In genomic region chr5:91617331-91618233, GRCm38 (mm10) we compare ENCODE assay signal across 12 mouse cellular contexts.
A peak's percentile ranks its signal among the peaks of the same experiment; 100 is the strongest.
DNase-seq lines count a peak whose midpoint lies in the region; TF ChIP-seq lines count a peak whose summit lies in the region.
"Had no signal": no experiment of that assay in that cellular context is flagged by ENCODE, and none has a peak within 500 bp of the region (broad histone marks: within the 10 kb centered on the region; RNA-seq: fewer than 3 reads in every experiment).

No protein-coding gene starts in this region.

- no peaks in the 10 kb centered on the region for H3K27me3 ChIP-seq in heart, adult 2 months (ENCODE audit: control insufficient read depth, insufficient read depth, low read length)
- H3K27me3 ChIP-seq: neural tube, embryonic 12.5 days had no signal

- no peak for TF ChIP-seq EP300 in heart, adult 2 months (IDR thresholded peaks at IDR 0.05; ENCODE audit: insufficient read depth, low read depth, low read length)

- no peak for TF ChIP-seq CTCF in heart, adult 2 months (IDR thresholded peaks at IDR 0.05)

- no peak for TF ChIP-seq POLR2A in heart, adult 2 months (IDR thresholded peaks at IDR 0.05; ENCODE audit: insufficient read depth, low read depth, low read length)

- H3K9ac ChIP-seq in heart, adult 2 months (ENCODE audit: low read depth, low read length) = no peak overlapping the region
- H3K9ac ChIP-seq: neural tube, embryonic 12.5 days had no signal

- intact Hi-C loops in heart, postnatal 10 days (cut with DNase I) = no loop called here
- intact Hi-C loops in heart, adult 2 months (cut with DNase I) = no loop called here
- intact Hi-C loops in left cerebral cortex, postnatal 10 days (cut with DNase I) = no loop called here

- no peak overlapping the region for H3K27ac ChIP-seq in heart, adult 2 months
- H3K27ac ChIP-seq: neural tube, embryonic 12.5 days had no signal

- H3K36me3 ChIP-seq in heart, adult 2 months (ENCODE audit: control insufficient read depth, insufficient read depth, low read length) = no peaks in the 10 kb centered on the region
- H3K36me3 ChIP-seq: neural tube, embryonic 12.5 days had no signal

- peaks cover 2% of the 10 kb centered on the region; the same call in 1 of the 2 replicates for H3K4me1 ChIP-seq in heart, adult 2 months (ENCODE audit: control insufficient read depth, insufficient read depth, low read length)
- H3K4me1 ChIP-seq: neural tube, embryonic 12.5 days had no signal

- 60% methylated on average over 11 of the region's 11 CpGs for WGBS in heart, adult 2 months

- no peaks in the 10 kb centered on the region for H3K79me2 ChIP-seq in heart, adult 2 months (replicated peaks; ENCODE audit: control insufficient read depth, insufficient read depth, low read length)

- DNase-seq in adrenal gland, postnatal 10 days = peak; percentile 28
- DNase-seq in adrenal gland, postnatal 25 days = no peak
- peak; percentile 27 to 35 for DNase-seq in heart, postnatal 10 days
- DNase-seq in heart, adult 2 months = no peak
- peak; percentile 19 for DNase-seq in lung, postnatal 10 days
- no peak for DNase-seq in lung, postnatal 4 days
- no peak for DNase-seq in left cerebral cortex, postnatal 10 days (ENCODE audit: extremely low spot score in 1 of 2, low spot score in 2 of 2)
- no peak for DNase-seq in embryo, embryonic 11 days
- DNase-seq: cerebellum, adult 9-10 months; gastrocnemius, postnatal 36 days; liver had no signal

- H3K4me3 ChIP-seq in heart, adult 2 months = no peak overlapping the region
- H3K4me3 ChIP-seq: neural tube, embryonic 12.5 days had no signal

Comparison
In these comparisons a context has a peak if more than half of its experiments do, and no peak if none do; other contexts are left out.
1. DNase-seq: peak in adrenal gland, postnatal 10 days (single experiment), heart, postnatal 10 days (2 of 2) and lung, postnatal 10 days (single experiment); none in adrenal gland, postnatal 25 days (single experiment), heart, adult 2 months (0 of 2), lung, postnatal 4 days (0 of 2), left cerebral cortex, postnatal 10 days (0 of 2) and embryo, embryonic 11 days (single experiment).